Mouse (Mus musculus) cerebellum, postnatal 4 days (tissue): ENCODE data around the gene Slc6a16.

ENCODE experiments used
- DNase-seq, 2 experiments: peaks; one replicate each; pipeline ENCODE4 v3.0.0; 2022; ENCODE audit warnings: low spot score in 2 of 2, mixed read lengths in 1 of 2

Slc6a16 gene

GRCm38 (mm10) chr7:45312686-45313453, 72.0 kb downstream of the Slc6a16 start:
- no peak for DNase-seq

DNA sequence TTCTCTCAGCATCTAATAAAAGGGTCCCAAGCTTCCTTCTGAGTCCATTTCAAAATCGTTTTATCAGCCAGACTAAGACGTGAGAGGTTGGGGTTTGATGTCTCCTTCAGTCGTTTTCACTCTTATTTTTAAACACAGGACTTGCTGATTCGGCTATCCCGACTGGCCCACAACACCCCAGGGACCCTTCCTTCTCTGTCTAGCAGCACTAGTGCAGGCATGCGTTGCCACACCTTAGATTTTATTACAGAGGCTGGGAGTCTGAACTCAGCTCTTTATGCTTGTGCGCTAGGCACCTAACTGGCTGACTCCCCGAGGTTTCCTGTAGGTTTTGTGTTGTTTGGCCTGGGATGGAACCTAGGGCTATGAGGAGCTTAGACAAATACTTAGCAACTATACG, 72.6 kb downstream of the Slc6a16 start:
- no peak for DNase-seq

GRCm38 (mm10) chr7:45315182-45315701, 74.4 kb downstream of the Slc6a16 start:
- no peak for DNase-seq

DNA sequence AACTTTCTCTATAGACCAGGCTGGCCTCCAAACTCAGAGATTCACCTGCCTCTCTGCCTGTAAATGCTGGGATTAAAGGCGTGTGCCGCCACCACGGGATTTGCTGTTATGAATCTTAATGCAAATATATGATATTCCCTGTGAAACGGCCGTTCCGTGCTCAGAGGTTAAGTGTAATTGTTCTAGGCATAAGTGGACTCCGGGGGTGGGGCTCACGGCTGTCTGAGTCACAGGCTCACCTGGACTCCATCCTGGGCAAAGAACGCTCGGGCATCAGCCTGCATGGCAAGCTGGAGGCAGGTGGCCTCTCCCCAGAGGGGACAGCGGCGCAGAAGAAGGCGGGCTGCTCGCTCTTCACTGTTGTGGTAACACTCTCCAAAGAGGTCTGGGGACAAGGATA, 75.7 kb downstream of the Slc6a16 start:
- no peak for DNase-seq

DNA sequence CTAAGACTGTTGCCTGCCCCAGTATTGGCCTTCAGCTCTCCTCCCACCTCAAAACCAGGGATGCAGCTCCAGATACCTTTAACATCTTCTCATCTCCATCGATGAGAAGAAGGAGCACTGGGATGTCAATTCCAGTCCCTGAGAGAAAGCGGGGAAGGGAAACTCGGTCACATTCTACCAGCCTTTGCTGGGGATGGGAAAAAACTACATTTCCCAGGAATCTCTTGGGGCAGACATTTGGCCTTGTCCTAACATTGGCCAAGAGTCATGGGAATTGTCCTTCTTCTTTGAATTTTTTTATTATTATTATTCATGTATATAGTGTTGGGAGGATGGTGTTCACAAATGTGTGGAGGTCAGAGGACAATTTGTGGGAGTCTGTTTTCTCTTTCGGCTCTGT, 81.4 kb downstream of the Slc6a16 start:
- no peak for DNase-seq
